Mouse (Mus musculus): ENCODE data around the gene Adtrp.

GRCm38 (mm10) chr13:41779603-41780180 lies 67.8 kb downstream of the Adtrp start:
- TF ChIP-seq POLR2A (IDR thresholded peaks at IDR 0.05; ENCODE audit: insufficient read depth, low read depth, low read length) (no peak), CTCF (IDR thresholded peaks at IDR 0.05) (no peak), EP300 (IDR thresholded peaks at IDR 0.05; ENCODE audit: insufficient read depth, low read depth, low read length) (no peak)
